Mouse (Mus musculus): Measurements from ENCODE around the gene Lilr4b.
"Not testable (repeated sequence)": the region's sequence is repeated elsewhere in the genome, so short reads cannot be mapped to it uniquely, and the experiment has no call there.

Gene Lilr4b

DNA sequence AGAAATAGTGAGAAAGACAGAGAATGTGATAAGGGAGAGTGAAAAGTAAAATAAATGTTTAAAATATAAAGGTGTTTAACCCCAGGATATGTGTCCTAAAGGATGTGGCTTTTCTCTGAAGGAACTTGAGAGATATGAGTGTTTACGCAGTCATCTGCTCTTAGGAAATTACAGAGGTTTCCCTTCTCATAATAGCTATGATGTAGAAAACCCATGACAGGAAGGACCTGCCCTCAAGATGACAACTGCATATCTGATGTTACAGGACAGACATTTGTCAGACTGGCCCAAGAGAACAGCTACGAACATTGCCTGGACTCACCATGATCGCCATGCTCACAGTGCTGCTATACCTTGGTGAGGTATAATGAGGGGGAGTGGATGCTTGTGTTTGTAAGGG is at the start of gene Lilr4b, which contains the start of gene Gm49339:
Gene Lilr4b (plus strand): TSS at position 236 of the 400 bp plus-strand sequence.
Gene Gm49339 (plus strand): TSS at position 216 of the 400 bp plus-strand sequence.
- DNase-seq (ENCODE audit: low spot score): not testable (repeated sequence)

GRCm38 (mm10) chr10:51432940-51433339 is 47.5 kb upstream of the Lilr4b start:
- no peak for DNase-seq (ENCODE audit: low spot score)

GRCm38 (mm10) chr10:51435684-51436083 is 44.7 kb upstream of the Lilr4b start:
- DNase-seq (ENCODE audit: low spot score): no peak

DNA sequence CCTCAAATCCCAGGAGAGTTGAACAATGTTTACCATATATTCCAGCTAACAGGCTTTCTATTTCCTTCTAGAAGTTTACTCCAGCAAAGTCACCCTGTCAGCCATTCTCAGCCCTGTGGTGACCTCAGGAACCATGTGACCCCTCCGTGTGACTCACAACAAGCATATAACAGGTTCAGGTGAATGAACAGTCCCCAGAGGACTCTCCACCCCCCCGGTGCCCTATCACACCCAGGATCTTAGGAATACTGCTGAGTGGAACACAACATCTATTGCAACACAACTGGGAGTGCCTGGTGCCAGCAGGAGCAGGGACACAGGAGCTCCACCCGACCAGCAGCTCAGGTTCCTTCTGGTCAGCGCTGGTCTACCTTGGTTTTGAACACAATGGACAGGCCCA is 28.8 kb upstream of the Lilr4b start:
- no peak for DNase-seq (ENCODE audit: low spot score)

DNA sequence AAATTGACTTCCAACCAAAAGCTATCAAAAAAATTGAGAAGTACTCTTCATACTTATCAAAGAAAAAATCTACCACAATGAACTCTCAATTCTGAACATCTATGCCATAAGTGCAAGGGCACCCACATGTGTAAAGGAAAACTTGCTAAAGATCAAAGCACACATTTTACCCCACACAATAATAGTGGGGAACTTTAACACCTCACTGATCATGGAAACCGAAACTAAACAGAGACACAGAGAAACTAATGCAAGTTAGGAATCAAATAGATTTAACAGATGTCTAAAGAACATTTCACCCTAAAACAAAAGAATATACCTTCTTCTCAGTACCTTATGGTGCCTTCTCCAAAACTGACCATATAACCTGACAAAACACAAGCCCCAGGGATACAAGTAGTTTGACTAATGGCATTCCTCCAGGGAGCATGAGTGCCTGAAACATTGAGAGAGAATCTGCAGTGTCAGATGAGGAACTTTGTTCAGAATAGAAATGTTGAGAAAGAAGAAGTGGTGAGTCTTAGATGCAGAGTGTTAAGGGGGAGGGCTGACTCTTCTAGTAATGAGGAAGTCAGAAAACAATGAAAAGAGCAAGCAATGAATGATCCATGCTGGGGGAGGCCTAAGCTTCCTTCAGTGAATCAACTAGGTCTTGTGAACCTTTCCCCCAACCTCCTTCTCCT is 26.7 kb upstream of the Lilr4b start:
- no peak for DNase-seq (ENCODE audit: low spot score)

DNA sequence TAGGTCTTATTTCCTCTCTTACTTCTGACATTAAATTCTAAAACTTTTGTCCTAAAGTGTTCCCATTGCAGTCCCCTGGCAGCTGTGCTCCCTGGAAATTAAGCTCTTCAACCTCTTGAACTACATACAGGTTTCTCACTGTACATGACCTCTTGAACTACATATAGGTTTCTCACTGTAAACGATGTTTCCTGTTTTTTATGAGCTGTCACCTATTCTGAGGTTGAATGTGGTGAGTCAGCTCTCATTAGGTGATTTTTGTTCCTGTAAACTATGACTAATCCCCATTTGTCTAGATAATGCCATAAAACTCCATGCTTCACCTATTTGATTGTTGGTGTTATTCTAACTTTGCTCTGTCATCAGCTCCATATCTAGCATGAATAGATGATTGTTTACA is 26.1 kb upstream of the Lilr4b start:
- no peak for DNase-seq (ENCODE audit: low spot score)

DNA sequence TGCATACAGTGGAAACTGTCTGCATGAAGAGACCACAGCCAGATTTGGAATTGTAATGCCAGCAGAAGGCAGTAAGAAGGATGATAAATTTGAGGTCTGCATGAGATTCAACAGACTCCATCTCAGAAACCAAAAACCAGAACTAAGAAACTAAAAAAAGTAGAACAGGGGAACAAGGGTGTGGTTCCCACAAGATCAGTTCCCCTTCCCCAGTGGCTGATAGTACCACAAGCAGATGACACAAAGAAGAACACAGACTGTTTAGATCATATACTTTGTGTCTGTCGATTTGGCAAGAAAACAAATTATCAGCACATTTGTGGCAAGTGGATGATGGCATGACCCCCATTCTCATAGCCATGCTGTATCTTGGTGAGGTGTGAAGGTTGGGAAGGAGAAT is 24.7 kb upstream of the Lilr4b start:
- DNase-seq (ENCODE audit: low spot score): no peak

GRCm38 (mm10) chr10:51456369-51456768 is 24.1 kb upstream of the Lilr4b start:
- DNase-seq (ENCODE audit: low spot score): no peak

GRCm38 (mm10) chr10:51463800-51464199 is 16.6 kb upstream of the Lilr4b start:
- not testable (repeated sequence) for DNase-seq (ENCODE audit: low spot score)

GRCm38 (mm10) chr10:51490691-51491090 is 10.3 kb downstream of the Lilr4b start, which contains the start of gene Lilrb4a:
Gene Lilrb4a (plus strand): TSS chr10:51490956.
- DNase-seq (ENCODE audit: low spot score): not testable (repeated sequence)

- DNase-seq (ENCODE audit: low spot score): no peak
Observed at GRCm38 (mm10) chr10:51520021-51520420, 39.6 kb downstream of the Lilr4b start.

- no peak for DNase-seq (ENCODE audit: low spot score)
Observed at GRCm38 (mm10) chr10:51521453-51521852, 41.0 kb downstream of the Lilr4b start.

GRCm38 (mm10) chr10:51526090-51526489 is 45.7 kb downstream of the Lilr4b start:
- no peak for DNase-seq (ENCODE audit: low spot score)

GRCm38 (mm10) chr10:51526633-51527032 is 46.2 kb downstream of the Lilr4b start:
- no peak for DNase-seq (ENCODE audit: low spot score)

- no peak for DNase-seq (ENCODE audit: low spot score)
Observed at GRCm38 (mm10) chr10:51528840-51529434, 48.5 kb downstream of the Lilr4b start.

DNA sequence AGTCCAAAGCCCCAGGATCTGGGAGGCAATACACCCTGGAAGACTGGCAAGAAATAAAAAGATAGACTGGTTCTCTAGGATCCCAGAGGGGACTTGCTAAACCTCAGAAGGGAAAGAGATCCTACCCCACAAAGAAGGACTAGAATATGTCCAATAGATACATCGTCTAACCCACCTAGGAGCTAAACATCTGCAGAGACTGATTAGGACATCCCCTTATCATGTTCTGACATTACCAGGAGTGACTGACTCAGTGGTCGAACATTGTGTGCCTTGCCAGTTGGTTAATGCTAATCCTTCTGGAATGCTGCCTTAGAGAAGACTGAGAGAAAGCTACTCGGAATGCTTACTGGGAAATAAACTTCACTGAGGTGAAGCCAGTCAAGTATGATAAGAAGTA is 49.1 kb downstream of the Lilr4b start:
- DNase-seq (ENCODE audit: low spot score): no peak

- DNase-seq (ENCODE audit: low spot score): no peak
Observed at GRCm38 (mm10) chr10:51530813-51531212, 50.4 kb downstream of the Lilr4b start.

All from spleen, adult 12 weeks (tissue).